Mouse (Mus musculus) large intestine, adult 2 months (tissue): ENCODE results near the gene Cacnb2. TPM values are rescaled to one million over a fixed set of nuclear protein-coding genes. Genes with fewer than 3 reads are reported as not detected.

Source experiments
- DNase-seq: peaks from one replicate; pipeline ENCODE4 v3.0.0-alpha.2; 2012; ENCODE audit warnings: low read depth, low spot score
- WGBS: fragments of 180-500 bp; shearing (Covaris S2); methylation state at CpG from one replicate; pipeline ENCODE4 v1.1.7; 2018; 5-methylcytosine and 5-hydroxymethylcytosine counted together
- polyA plus RNA-seq: library from polyadenylated mRNA; depleted of rRNA; stranded (reverse); fragments of >200 nt; gene quantifications from 2 replicates; pipeline ENCODE4 v1.2.3, GENCODE M21; 2012; rRNA removed

Cacnb2 gene
- polyA plus RNA-seq, 1 experiment: 1.7 TPM

DNA sequence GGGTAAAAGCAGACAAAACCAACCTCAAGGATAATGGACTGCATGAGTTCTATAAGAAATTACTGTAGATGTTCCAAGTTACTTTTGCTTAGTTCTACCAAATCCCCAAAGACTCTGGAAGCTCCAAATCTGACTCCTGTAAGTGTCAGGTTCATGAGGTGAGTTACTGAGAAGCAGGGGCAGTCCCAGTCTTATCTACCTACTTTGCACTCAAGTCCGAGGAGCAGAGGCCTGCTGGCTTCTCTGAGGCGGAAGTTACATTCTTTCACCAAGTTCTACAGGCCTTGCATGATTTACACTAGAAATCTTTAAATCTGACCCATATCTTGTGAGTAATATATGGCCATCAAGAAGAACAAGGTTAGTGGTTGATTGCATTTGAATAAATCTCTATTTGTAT lies 329.1 kb downstream of the Cacnb2 start:
- DNase-seq: no peak
- 73% methylated on average over 2 of the region's 2 CpGs for WGBS

DNA sequence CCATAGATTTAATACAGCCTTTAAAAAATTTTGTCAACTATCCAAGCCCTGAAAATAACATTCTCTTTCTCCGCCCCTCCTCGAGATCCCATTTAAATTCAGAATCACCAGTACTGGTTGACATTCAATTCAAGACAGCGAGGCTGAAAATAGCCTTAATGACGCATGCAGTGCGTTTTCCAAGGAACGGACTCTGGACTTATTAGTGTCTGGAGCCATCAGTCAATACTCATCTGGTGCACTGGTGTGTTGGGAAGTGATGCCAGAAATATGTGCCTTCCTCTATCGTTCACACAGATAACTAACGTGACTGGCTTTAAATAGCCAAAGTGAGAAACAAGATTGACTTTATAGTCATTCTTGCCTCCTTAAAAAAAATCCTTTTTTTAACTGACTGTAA lies 333.6 kb downstream of the Cacnb2 start:
- 77% methylated on average over 8 of the region's 8 CpGs for WGBS
- DNase-seq: no peak

GRCm38 (mm10) chr2:14942261-14942660 lies 339.4 kb downstream of the Cacnb2 start:
- 91% methylated on average over 4 of the region's 4 CpGs for WGBS
- no peak for DNase-seq

DNA sequence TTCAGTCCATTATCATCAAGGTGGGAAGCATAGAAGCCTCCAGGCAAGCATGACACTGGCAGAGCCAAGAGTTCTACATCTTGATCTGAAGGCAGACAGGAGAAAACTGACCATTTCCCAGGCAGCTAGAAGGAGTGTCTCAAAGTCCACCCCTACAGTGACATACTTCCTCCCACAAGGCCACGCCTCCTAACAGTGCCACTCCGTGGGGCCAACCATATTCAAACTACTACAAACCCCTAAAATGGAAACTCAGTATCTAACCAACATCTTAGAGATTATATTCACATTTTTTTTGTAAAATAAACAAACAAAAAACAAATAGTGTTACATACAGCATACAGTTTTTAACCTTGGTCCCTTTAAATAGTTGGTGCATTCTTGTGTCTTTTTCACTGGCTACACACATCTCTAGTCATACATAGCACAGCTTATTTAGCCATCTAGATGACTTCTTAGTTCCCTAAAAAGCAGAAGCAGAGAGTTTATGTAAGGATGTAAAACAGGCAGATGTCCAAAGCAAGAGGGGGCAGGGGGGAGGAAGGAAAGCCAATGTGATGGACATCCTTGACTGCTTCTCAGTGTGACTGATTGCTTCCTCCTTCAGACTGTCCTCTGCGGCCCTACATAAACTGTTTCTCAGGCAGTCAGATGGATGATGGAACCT lies 340.9 kb downstream of the Cacnb2 start:
- WGBS: 73% methylated on average over 3 of the region's 3 CpGs
- DNase-seq: no peak

DNA sequence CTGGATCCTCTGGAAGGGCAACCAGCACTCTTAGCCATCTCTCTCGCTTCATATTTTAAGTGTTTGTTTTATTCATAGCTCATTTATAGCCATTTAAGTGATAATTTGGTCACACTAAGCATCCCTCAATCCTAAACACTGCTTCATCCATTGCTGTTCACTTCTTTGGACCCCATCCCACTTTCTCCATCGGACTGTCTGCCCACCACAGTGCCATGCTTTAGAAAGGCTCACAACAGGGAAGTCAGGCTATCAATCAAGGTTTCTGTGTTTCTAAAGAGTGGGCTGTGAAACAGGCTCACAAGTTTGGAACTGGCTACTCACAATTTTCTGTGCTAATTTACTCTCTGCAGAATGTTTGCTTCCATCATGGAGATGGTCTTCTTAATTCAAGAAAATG lies 350.2 kb downstream of the Cacnb2 start:
- 74% methylated on average over 2 of the region's 2 CpGs for WGBS
- no peak for DNase-seq

GRCm38 (mm10) chr2:14960963-14961488 lies 358.1 kb downstream of the Cacnb2 start:
- WGBS: 56% methylated on average over 1 of the region's 1 CpGs
- no peak for DNase-seq

- 71% methylated on average over 2 of the region's 2 CpGs for WGBS
- DNase-seq: no peak
Observed at GRCm38 (mm10) chr2:14961493-14961892, 358.6 kb downstream of the Cacnb2 start.

DNA sequence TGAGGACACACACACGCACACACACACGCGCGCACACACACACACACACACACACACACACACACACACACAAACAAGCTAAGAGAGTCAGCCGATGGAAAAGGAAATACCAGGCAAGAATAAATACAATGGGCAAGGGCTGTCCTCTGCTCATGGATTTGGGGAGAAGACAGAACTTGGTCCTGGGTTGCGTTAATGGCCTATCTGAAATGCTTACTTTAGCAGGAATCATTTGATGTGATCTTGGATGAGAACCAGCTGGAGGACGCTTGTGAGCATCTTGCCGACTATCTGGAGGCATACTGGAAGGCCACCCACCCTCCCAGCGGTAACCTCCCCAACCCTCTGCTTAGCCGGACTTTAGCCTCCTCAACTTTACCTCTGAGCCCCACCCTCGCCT lies 381.1 kb downstream of the Cacnb2 start:
- 54% methylated on average over 11 of the region's 11 CpGs for WGBS
- no peak for DNase-seq

GRCm38 (mm10) chr2:14988451-14988850 lies 385.6 kb downstream of the Cacnb2 start:
- 74% methylated on average over 4 of the region's 4 CpGs for WGBS
- DNase-seq: no peak

- 85% methylated on average over 4 of the region's 4 CpGs for WGBS
Observed at GRCm38 (mm10) chr2:14989350-14989749, 386.5 kb downstream of the Cacnb2 start.

GRCm38 (mm10) chr2:14992531-14992930 lies 389.6 kb downstream of the Cacnb2 start:
- DNase-seq: no peak
- 91% methylated on average over 4 of the region's 4 CpGs for WGBS

More at GRCm38 (mm10) chr2:14989350-14989749, 386.5 kb downstream of the Cacnb2 start:
- DNase-seq: no peak

- no peak for DNase-seq
Observed at GRCm38 (mm10) chr2:14996036-14996435, 393.1 kb downstream of the Cacnb2 start.

GRCm38 (mm10) chr2:14997836-14998235 lies 394.9 kb downstream of the Cacnb2 start:
- DNase-seq: no peak
- 75% methylated on average over 5 of the region's 5 CpGs for WGBS

More at GRCm38 (mm10) chr2:14996036-14996435, 393.1 kb downstream of the Cacnb2 start:
- WGBS: 90% methylated on average over 4 of the region's 4 CpGs

DNA sequence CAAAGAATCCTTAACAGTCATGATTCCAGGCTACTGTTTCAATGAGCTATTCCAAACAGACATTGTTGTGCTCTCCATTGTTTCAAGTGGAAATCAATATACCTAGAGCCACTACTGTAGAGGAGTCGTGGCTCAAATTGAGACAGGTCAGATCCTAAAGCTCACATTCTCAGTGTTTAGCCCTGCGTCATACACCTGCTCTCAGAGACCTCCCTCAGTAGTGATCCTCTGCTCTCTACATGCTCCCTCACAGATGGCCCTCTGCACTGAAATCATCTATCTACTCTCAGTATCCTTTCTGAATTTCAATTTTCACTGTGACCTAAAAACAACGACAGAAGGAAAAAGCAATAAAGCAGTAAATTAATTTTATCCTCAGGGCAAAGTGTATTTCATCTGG lies 404.6 kb downstream of the Cacnb2 start:
- WGBS: 58% methylated on average over 3 of the region's 3 CpGs
- no peak for DNase-seq

DNA sequence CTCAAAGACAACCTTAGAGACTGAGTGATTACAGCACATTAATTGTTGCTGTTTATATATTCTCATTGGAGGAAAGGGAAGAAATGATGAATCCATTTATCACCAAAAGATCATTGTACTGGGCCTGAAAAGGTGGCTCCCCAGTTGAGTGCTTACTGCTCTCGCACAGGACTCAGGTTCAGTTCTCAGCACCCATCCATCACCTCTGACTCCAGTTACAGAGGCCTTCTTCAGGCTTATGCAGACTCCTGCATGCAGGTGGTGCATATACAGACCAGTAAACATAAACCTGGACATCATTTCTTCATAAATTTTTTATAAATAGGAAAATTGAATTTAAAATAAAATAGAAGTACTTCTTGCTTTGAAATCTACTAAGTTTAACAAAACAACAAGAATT lies 405.2 kb downstream of the Cacnb2 start:
- no peak for DNase-seq
- WGBS: 97% methylated on average over 1 of the region's 1 CpGs

- WGBS: 93% methylated on average over 3 of the region's 3 CpGs
- DNase-seq: no peak
Observed at GRCm38 (mm10) chr2:15026817-15027216, 423.9 kb downstream of the Cacnb2 start.

DNA sequence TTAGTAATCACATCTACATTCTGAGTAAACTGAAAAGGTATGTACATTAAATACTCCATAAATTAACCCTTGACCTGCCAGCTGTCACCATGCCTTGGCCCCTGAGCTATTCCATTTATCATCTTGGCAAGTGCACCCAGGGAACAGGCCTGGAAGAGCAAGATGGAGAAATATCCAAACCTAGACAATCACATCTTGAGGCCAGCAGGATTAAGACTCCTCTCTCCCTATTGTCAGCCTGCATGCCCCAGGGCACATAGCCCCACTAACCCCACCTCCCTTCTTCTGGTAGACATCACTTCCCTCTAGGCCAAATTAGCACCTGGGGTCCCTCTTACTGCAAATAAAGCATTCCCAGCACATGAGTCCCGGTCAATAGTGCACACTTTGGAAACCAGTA lies 424.9 kb downstream of the Cacnb2 start:
- no peak for DNase-seq
- 83% methylated on average over 1 of the region's 1 CpGs for WGBS

Other genes starting within 250 kb of the Cacnb2 start
- gene Slc39a12, start 214.8 kb upstream of the Cacnb2 start, polyA plus RNA-seq: 0.02 TPM in 1 of 2 replicates, not detected in the other